Mouse (Mus musculus): ENCODE measurements around the gene Tpcn2. TPM values are rescaled to one million over a fixed set of nuclear protein-coding genes. Genes with fewer than 3 reads are reported as not detected.

Tpcn2 gene
- polyA plus RNA-seq, 1 experiment from 2014 or later: 5.3 TPM

GRCm38 (mm10) chr7:145221841-145222689, 61.7 kb downstream of the Tpcn2 start:
- H3K9me3 ChIP-seq (ENCODE audit: control insufficient read depth, low read length): no peaks in the 10 kb centered on the region
- no peak overlapping the region for H3K4me3 ChIP-seq (ENCODE audit: low read depth, low read length)
- H3K27me3 ChIP-seq (ENCODE audit: control insufficient read depth, insufficient read depth, low read length): no peaks in the 10 kb centered on the region
- 0% methylated on average over 2 of the region's 2 CpGs for WGBS
- H3K4me2 ChIP-seq (replicated peaks; ENCODE audit: low read depth): no peak overlapping the region
- no peaks in the 10 kb centered on the region for H3K36me3 ChIP-seq (ENCODE audit: control insufficient read depth, insufficient read depth, low read length)
- peaks cover 7% of the 10 kb centered on the region for H3K4me1 ChIP-seq (replicated peaks; ENCODE audit: control insufficient read depth, insufficient read depth)
- peak overlapping the region; percentile 87 for H3K27ac ChIP-seq (replicated peaks)
- peak; percentile 92 for ATAC-seq (ENCODE audit: low FRiP score, low TSS enrichment)
- DNase-seq (ENCODE audit: low spot score): peak; percentile 78
- peak; percentile 69 for TF ChIP-seq EP300 (optimal IDR thresholded peaks at IDR 0.05)
- peak; percentile 69 for TF ChIP-seq CTCF (IDR thresholded peaks at IDR 0.05; ENCODE audit: low read depth)
- H3K9ac ChIP-seq (ENCODE audit: low read length): 0 out of 2 replicates have a peak overlapping the region, but pooled peaks have one; percentile 8

GRCm38 (mm10) chr7:145221346-145221745, 62.5 kb downstream of the Tpcn2 start:
- WGBS: 71% methylated on average over 2 of the region's 2 CpGs
- DNase-seq (ENCODE audit: low spot score) (no peak), ATAC-seq (ENCODE audit: low FRiP score, low TSS enrichment) (no peak)
- no peaks in the 10 kb centered on the region for H3K9me3 ChIP-seq (ENCODE audit: control insufficient read depth, low read length)
- no peak overlapping the region for H3K4me2 ChIP-seq (replicated peaks; ENCODE audit: low read depth)
- H3K27ac ChIP-seq (replicated peaks): peak overlapping the region; percentile 87
- no peaks in the 10 kb centered on the region for H3K27me3 ChIP-seq (ENCODE audit: control insufficient read depth, insufficient read depth, low read length)
- TF ChIP-seq CTCF (IDR thresholded peaks at IDR 0.05; ENCODE audit: low read depth): no peak
- peak; percentile 15 for TF ChIP-seq EP300 (optimal IDR thresholded peaks at IDR 0.05)
- 0 out of 2 replicates have a peak overlapping the region, but pooled peaks have one; percentile 8 for H3K9ac ChIP-seq (ENCODE audit: low read length)
- H3K4me1 ChIP-seq (replicated peaks; ENCODE audit: control insufficient read depth, insufficient read depth): peaks cover 7% of the 10 kb centered on the region
- no peak overlapping the region for H3K4me3 ChIP-seq (ENCODE audit: low read depth, low read length)
- H3K36me3 ChIP-seq (ENCODE audit: control insufficient read depth, insufficient read depth, low read length): no peaks in the 10 kb centered on the region

GRCm38 (mm10) chr7:145219420-145219831, 64.4 kb downstream of the Tpcn2 start:
- Histone ChIP-seq H3K9ac (ENCODE audit: low read length) (no peak overlapping the region), H3K36me3 (ENCODE audit: control insufficient read depth, insufficient read depth, low read length) (no peaks in the 10 kb centered on the region), H3K27me3 (ENCODE audit: control insufficient read depth, insufficient read depth, low read length) (no peaks in the 10 kb centered on the region), H3K9me3 (ENCODE audit: control insufficient read depth, low read length) (no peaks in the 10 kb centered on the region), H3K4me3 (ENCODE audit: low read depth, low read length) (no peak overlapping the region), H3K27ac (replicated peaks) (no peak overlapping the region), H3K4me1 (replicated peaks; ENCODE audit: control insufficient read depth, insufficient read depth) (peaks cover 7% of the 10 kb centered on the region), H3K4me2 (replicated peaks; ENCODE audit: low read depth) (no peak overlapping the region)
- no peak for ATAC-seq (ENCODE audit: low FRiP score, low TSS enrichment)
- TF ChIP-seq CTCF (IDR thresholded peaks at IDR 0.05; ENCODE audit: low read depth) (no peak), EP300 (optimal IDR thresholded peaks at IDR 0.05) (no peak)
- 73% methylated on average over 9 of the region's 9 CpGs for WGBS
- no peak for DNase-seq (ENCODE audit: low spot score)

GRCm38 (mm10) chr7:145216591-145216990, 67.2 kb downstream of the Tpcn2 start:
- H3K4me3 ChIP-seq (ENCODE audit: low read depth, low read length): no peak overlapping the region
- H3K9me3 ChIP-seq (ENCODE audit: control insufficient read depth, low read length): no peaks in the 10 kb centered on the region
- H3K27me3 ChIP-seq (ENCODE audit: control insufficient read depth, insufficient read depth, low read length): no peaks in the 10 kb centered on the region
- no peak overlapping the region for H3K9ac ChIP-seq (ENCODE audit: low read length)
- 33% methylated on average over 1 of the region's 1 CpGs for WGBS
- ATAC-seq (ENCODE audit: low FRiP score, low TSS enrichment) (peak; percentile 36; the same call in 1 of the 2 replicates), DNase-seq (ENCODE audit: low spot score) (peak; percentile 42)
- TF ChIP-seq EP300 (optimal IDR thresholded peaks at IDR 0.05): no peak
- peak; percentile 77 for TF ChIP-seq CTCF (IDR thresholded peaks at IDR 0.05; ENCODE audit: low read depth)
- H3K4me1 ChIP-seq (replicated peaks; ENCODE audit: control insufficient read depth, insufficient read depth): 0 out of 2 replicates have a peak, but pooled peaks cover under 1% of the 10 kb centered on the region
- H3K27ac ChIP-seq (replicated peaks): no peak overlapping the region
- H3K4me2 ChIP-seq (replicated peaks; ENCODE audit: low read depth): no peak overlapping the region
- no peaks in the 10 kb centered on the region for H3K36me3 ChIP-seq (ENCODE audit: control insufficient read depth, insufficient read depth, low read length)

GRCm38 (mm10) chr7:145215476-145215875, 68.3 kb downstream of the Tpcn2 start:
- Histone ChIP-seq H3K27ac (replicated peaks) (no peak overlapping the region), H3K4me1 (replicated peaks; ENCODE audit: control insufficient read depth, insufficient read depth) (no peaks in the 10 kb centered on the region), H3K36me3 (ENCODE audit: control insufficient read depth, insufficient read depth, low read length) (no peaks in the 10 kb centered on the region), H3K9me3 (ENCODE audit: control insufficient read depth, low read length) (no peaks in the 10 kb centered on the region), H3K4me3 (ENCODE audit: low read depth, low read length) (no peak overlapping the region), H3K4me2 (replicated peaks; ENCODE audit: low read depth) (no peak overlapping the region), H3K9ac (ENCODE audit: low read length) (no peak overlapping the region), H3K27me3 (ENCODE audit: control insufficient read depth, insufficient read depth, low read length) (no peaks in the 10 kb centered on the region)
- 86% methylated on average over 4 of the region's 4 CpGs for WGBS
- TF ChIP-seq CTCF (IDR thresholded peaks at IDR 0.05; ENCODE audit: low read depth) (no peak), EP300 (optimal IDR thresholded peaks at IDR 0.05) (no peak)
- DNase-seq (ENCODE audit: low spot score): no peak
- no peak for ATAC-seq (ENCODE audit: low FRiP score, low TSS enrichment)

Measured in stomach, postnatal 0 days (tissue).